Mouse (Mus musculus) left cerebral cortex, postnatal 14 days (tissue): ENCODE measurements around the gene Olfr1387. TPM values are rescaled to one million over a fixed set of nuclear protein-coding genes. Genes with fewer than 3 reads are reported as not detected.
"Not testable (repeated sequence)": the region's sequence is repeated elsewhere in the genome, so short reads cannot be mapped to it uniquely, and the experiment has no call there.

Experiments used
- DNase-seq, 2 experiments: peaks; one replicate each; pipeline ENCODE4 v3.0.0; 2021 to 2022; ENCODE audit warnings: low spot score in 2 of 2, mixed read lengths in 1 of 2
- intact Hi-C: fragments of 180-260 bp; cut with DNase I; formaldehyde crosslinking; loops from one replicate; pipeline ENCODE4 v1.15.1; 2025
- long read RNA-seq, 2 experiments: library from polyadenylated mRNA; stranded (forward); transcript quantifications; one replicate each; pipeline ENCODE4 v2.0.0; 2021
- total RNA-seq, 2 experiments: library from RNA; stranded (reverse); gene quantifications; 2 replicates each; pipeline ENCODE4 v1.2.3; 2021

Gene Olfr1387
- total RNA-seq: not detected
- long read RNA-seq, experiment 1: 0 reads
- long read RNA-seq, experiment 2: 0 reads

DNA sequence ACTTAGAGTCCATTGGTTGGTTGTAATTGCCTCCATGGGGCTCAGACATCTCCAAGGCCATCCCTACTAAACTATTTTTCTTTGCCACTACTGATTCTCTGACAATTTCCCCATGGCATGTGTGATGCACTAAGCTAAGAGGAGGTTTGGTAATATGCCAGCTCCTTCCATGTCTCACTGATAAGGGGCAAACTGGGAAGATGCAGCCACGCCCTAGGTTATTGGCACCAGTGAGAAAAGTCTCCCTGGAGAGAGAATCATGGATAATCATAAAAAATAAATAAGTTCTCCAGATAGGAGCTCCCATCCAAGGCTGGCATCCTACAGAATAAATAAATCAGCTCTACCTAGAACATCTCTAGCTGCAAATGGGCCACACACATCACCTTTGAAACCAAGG, at the start of gene Olfr1387:
Olfr1387 (plus strand) TSS at position 301 of the 400 bp plus-strand sequence.
- intact Hi-C loops: no loop called here
- DNase-seq: no peak

DNA sequence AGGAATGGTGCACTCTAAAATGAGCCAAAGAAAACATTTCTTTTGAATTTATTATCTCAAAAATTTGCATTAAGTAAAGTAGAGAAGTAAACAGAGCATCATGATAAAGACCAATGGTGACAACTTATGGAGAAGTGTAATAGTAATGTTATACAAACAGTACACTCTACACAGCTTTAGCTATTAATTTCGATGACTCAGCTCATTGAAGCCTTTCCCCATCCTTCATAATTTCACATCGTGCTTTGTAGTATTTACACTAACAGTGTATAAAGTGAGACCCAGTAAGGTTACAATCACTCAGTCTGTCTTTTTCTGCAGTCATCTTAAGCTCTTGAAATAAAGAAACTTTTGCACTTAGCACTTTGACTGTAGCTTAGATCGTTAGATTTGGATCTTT, 48.4 kb upstream of the Olfr1387 start:
- intact Hi-C loops: no loop called here

GRCm38 (mm10) chr11:49410540-49410939, 44.6 kb upstream of the Olfr1387 start:
- intact Hi-C loops: no loop called here
- peak; percentile 39 to 64 for DNase-seq

More for the DNA sequence above, 48.4 kb upstream of the Olfr1387 start:
- DNase-seq: no peak

GRCm38 (mm10) chr11:49422767-49423166, 32.4 kb upstream of the Olfr1387 start, which contains the start of gene Olfr1389:
Gene Olfr1389 (plus strand): TSS chr11:49423067.
- intact Hi-C loops: no loop called here
- no peak for DNase-seq

GRCm38 (mm10) chr11:49425257-49425927, 29.8 kb upstream of the Olfr1387 start:
- intact Hi-C loops: no loop called here
- DNase-seq: no peak

- peak in 1 of 2 experiments; percentile 20 for DNase-seq
- intact Hi-C loops: no loop called here
Measured at GRCm38 (mm10) chr11:49429641-49430040, 25.5 kb upstream of the Olfr1387 start.

DNA sequence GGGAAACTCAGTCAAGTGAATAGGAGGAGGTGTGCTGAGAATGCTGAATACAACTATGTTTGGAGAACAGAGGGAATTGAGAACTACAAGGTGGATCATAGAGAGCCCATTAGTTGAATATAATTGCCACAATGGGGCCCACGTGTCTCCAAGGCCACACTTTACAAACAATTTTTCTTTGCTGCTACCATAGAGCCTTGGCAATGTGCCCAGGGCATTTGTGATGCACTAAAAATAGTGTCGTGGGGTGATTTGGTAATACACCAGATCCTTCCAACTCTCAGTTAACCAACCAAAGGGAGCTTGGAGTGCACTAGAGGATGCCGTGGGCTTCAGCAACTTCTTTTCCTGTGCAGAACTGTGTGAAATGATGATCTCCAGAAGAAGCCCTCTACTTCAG, 18.7 kb upstream of the Olfr1387 start, which contains the start of gene Olfr1388:
Olfr1388 (plus strand) TSS at position 214 of the 400 bp plus-strand sequence.
- DNase-seq: no peak
- intact Hi-C loops: no loop called here

DNA sequence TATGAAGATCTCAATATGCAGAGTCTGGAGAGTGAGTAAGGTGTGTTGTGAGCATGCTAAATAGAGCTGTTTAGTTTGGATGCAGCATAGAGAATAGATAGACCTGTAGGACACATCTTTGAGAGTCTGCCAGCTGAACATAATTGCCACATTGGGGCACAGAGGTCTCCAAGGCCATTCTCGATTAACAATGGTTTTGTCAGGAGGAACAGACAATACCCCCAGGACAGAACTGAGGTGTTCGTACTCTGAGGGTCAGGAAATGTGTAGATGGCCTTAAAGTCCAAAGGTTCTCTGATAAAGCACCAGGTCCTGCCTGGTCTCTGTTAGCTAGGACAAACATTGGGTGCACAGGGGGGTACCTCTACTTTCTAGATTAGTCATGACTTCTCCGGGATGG, 9.6 kb downstream of the Olfr1387 start, which contains the start of gene Olfr1386:
Olfr1386 (plus strand) TSS at position 301 of the 400 bp plus-strand sequence.
- intact Hi-C loops, DNase-seq: not testable (repeated sequence)

DNA sequence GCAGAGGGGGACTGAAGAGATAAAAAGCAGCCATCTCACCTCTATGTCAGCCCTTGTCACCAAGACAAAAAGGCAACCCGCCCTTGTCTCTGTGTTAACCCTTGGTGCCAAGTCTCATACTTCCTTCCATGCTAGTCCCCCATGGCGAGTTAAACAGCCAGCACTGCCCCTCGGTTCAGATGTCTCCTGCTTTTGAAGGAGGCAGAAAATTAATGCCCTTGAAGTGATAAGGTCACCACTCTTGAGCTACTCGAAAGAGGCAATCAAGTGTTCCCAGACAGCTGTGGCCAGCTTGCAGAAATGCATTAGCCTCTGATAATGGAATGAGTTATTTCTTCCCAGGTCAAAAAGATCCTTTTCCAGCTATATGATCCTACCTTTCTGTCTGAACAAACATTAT, 30.8 kb downstream of the Olfr1387 start:
- DNase-seq: no peak
- intact Hi-C loops: no loop called here

DNA sequence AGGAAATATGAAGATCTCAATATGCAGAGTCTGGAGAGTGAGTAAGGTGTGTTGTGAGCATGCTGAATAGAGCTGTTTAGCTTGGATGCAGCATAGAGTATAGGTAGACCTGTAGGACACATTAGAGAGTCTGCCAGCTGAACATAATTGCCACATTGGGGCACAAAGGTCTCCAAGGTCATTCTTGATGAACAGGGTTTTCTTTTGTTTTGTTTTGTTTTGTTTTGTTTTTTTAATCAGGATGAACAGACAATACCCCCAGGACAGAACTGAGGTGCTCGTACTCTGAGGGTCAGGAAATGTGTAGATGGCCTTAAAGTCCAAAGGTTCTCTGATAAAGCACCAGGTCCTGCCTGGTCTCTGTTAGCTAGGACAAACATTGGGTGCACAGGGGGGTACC, 33.6 kb downstream of the Olfr1387 start, which contains the start of gene Olfr1385:
Olfr1385 (plus strand) TSS at position 301 of the 400 bp plus-strand sequence.
- DNase-seq, intact Hi-C loops: not testable (repeated sequence)

Other genes starting within 250 kb of the Olfr1387 start
- 10 to 100 TPM; 57.8 to 72.4 TPM for gene Mgat1, start 211.2 kb upstream of the Olfr1387 start, total RNA-seq
- gene Olfr1393, start 177.0 kb upstream of the Olfr1387 start, total RNA-seq: under 1 TPM in 1 of 2 experiments, not detected in 1; 0.13 TPM
- gene Olfr1392, start 170.1 kb upstream of the Olfr1387 start, total RNA-seq: under 1 TPM in 1 of 2 experiments, not detected in 1; 0.19 TPM
- gene Olfr10, start 150.6 kb upstream of the Olfr1387 start, total RNA-seq: not detected
- gene Olfr1391, start 132.6 kb upstream of the Olfr1387 start, total RNA-seq: not detected
- not detected for gene Olfr1390, start 120.2 kb upstream of the Olfr1387 start, total RNA-seq
- not detected for gene Olfr1389, start 32.3 kb upstream of the Olfr1387 start, total RNA-seq
- under 1 TPM; 0.17 to 0.53 TPM for gene Olfr1388, start 18.7 kb upstream of the Olfr1387 start, total RNA-seq
- not detected for gene Olfr1386, start 9.7 kb downstream of the Olfr1387 start, total RNA-seq
- gene Olfr1385, start 33.7 kb downstream of the Olfr1387 start, total RNA-seq: under 1 TPM in 1 of 2 experiments, not detected in 1; 0.13 TPM
- under 1 TPM; 0.34 to 0.35 TPM for gene Olfr1384, start 51.4 kb downstream of the Olfr1387 start, total RNA-seq
- gene Olfr1383, start 64.3 kb downstream of the Olfr1387 start, total RNA-seq: under 1 TPM in 1 of 2 experiments, not detected in 1; 0.53 TPM
- not detected for gene Olfr1382, start 72.9 kb downstream of the Olfr1387 start, total RNA-seq
- gene Olfr1381, start 88.1 kb downstream of the Olfr1387 start, total RNA-seq: not detected
- gene Olfr1380, start 101.5 kb downstream of the Olfr1387 start, total RNA-seq: not detected
- 1 to 10 TPM; 3.2 to 3.6 TPM for gene Flt4, start 153.9 kb downstream of the Olfr1387 start, total RNA-seq
- not detected for gene Scgb3a1, start 208.3 kb downstream of the Olfr1387 start, total RNA-seq